In genomic region chr4:154640443-154641295, GRCm38 (mm10) we compare ENCODE assay signal across 12 mouse cellular contexts. TPM values are rescaled to one million over a fixed set of nuclear protein-coding genes. Genes with fewer than 3 reads are reported as not detected.
DNase-seq lines count a peak whose midpoint lies in the region; ATAC-seq lines count a peak whose summit lies in the region.
"Had no signal": no experiment of that assay in that cellular context is flagged by ENCODE, and none has a peak within 500 bp of the region (broad histone marks: within the 10 kb centered on the region; RNA-seq: fewer than 3 reads in every experiment).

No protein-coding gene starts in this region.

- no peaks in the 10 kb centered on the region for H3K36me3 ChIP-seq in hindbrain, embryonic 11.5 days (ENCODE audit: control insufficient read depth, insufficient read depth, low read length)
- H3K36me3 ChIP-seq in hindbrain, embryonic 16.5 days (ENCODE audit: control insufficient read depth, insufficient read depth, low read length), result no peaks in the 10 kb centered on the region
- H3K36me3 ChIP-seq in neural tube, embryonic 15.5 days, result no peaks in the 10 kb centered on the region
- no peaks in the 10 kb centered on the region for H3K36me3 ChIP-seq in forebrain, embryonic 15.5 days
- H3K36me3 ChIP-seq in neural tube, embryonic 12.5 days, result no peaks in the 10 kb centered on the region
- H3K36me3 ChIP-seq: midbrain, embryonic 12.5 days had no signal

- no peak overlapping the region for H3K27ac ChIP-seq in hindbrain, embryonic 11.5 days (ENCODE audit: low read depth, low read length)
- no peak overlapping the region for H3K27ac ChIP-seq in hindbrain, embryonic 16.5 days (ENCODE audit: low read depth, low read length)
- no peak overlapping the region for H3K27ac ChIP-seq in neural tube, embryonic 15.5 days (replicated peaks)
- no peak overlapping the region for H3K27ac ChIP-seq in forebrain, embryonic 15.5 days (replicated peaks)
- no peak overlapping the region for H3K27ac ChIP-seq in neural tube, embryonic 12.5 days
- H3K27ac ChIP-seq: midbrain, embryonic 12.5 days had no signal

- H3K4me1 ChIP-seq in hindbrain, embryonic 11.5 days (replicated peaks; ENCODE audit: control insufficient read depth, insufficient read depth, low read length), result peaks cover 13% of the 10 kb centered on the region
- H3K4me1 ChIP-seq in hindbrain, embryonic 16.5 days (ENCODE audit: control insufficient read depth, insufficient read depth, low read depth, low read length), result peaks cover 13% of the 10 kb centered on the region
- peaks cover 26% of the 10 kb centered on the region for H3K4me1 ChIP-seq in neural tube, embryonic 15.5 days
- peaks cover 52% of the 10 kb centered on the region for H3K4me1 ChIP-seq in forebrain, embryonic 15.5 days
- H3K4me1 ChIP-seq in neural tube, embryonic 12.5 days, result peaks cover 30% of the 10 kb centered on the region

- no peaks in the 10 kb centered on the region for H3K9me3 ChIP-seq in hindbrain, embryonic 11.5 days (ENCODE audit: control insufficient read depth, low read length)
- peaks cover 4% of the 10 kb centered on the region; the same call in 1 of the 2 replicates for H3K9me3 ChIP-seq in hindbrain, embryonic 16.5 days (ENCODE audit: control insufficient read depth, low read length)
- 0 out of 2 replicates have a peak, but pooled peaks cover 4% of the 10 kb centered on the region for H3K9me3 ChIP-seq in neural tube, embryonic 15.5 days (replicated peaks)
- H3K9me3 ChIP-seq in forebrain, embryonic 15.5 days, result no peaks in the 10 kb centered on the region
- 0 out of 2 replicates have a peak, but pooled peaks cover 4% of the 10 kb centered on the region for H3K9me3 ChIP-seq in neural tube, embryonic 12.5 days
- H3K9me3 ChIP-seq: midbrain, embryonic 12.5 days had no signal

- no peak overlapping the region for H3K9ac ChIP-seq in hindbrain, embryonic 11.5 days (ENCODE audit: low read depth, low read length)
- H3K9ac ChIP-seq in hindbrain, embryonic 16.5 days (ENCODE audit: low read depth, low read length), result no peak overlapping the region
- H3K9ac ChIP-seq in neural tube, embryonic 15.5 days (replicated peaks), result no peak overlapping the region
- H3K9ac ChIP-seq in forebrain, embryonic 15.5 days (replicated peaks), result no peak overlapping the region
- H3K9ac ChIP-seq in neural tube, embryonic 12.5 days, result no peak overlapping the region
- H3K9ac ChIP-seq: midbrain, embryonic 12.5 days had no signal

- peak; percentile 63 for DNase-seq in hindbrain, embryonic 11.5 days (ENCODE audit: low spot score)
- peak; percentile 53 for DNase-seq in neural tube, embryonic 10.5 days (ENCODE audit: extremely low spot score, low spot score)
- no peak for DNase-seq in ovary, postnatal 14 days (ENCODE audit: low spot score)
- DNase-seq in frontal cortex, postnatal 36 days (ENCODE audit: low spot score in 2 of 2), result no peak
- DNase-seq: layer of hippocampus, adult 9-11 months; thymus, postnatal 14 days had no signal

- no peak overlapping the region for H3K4me3 ChIP-seq in hindbrain, embryonic 11.5 days (ENCODE audit: low read depth, low read length)
- no peak overlapping the region for H3K4me3 ChIP-seq in hindbrain, embryonic 16.5 days (ENCODE audit: low read length)
- no peak overlapping the region for H3K4me3 ChIP-seq in neural tube, embryonic 15.5 days (replicated peaks)
- H3K4me3 ChIP-seq in forebrain, embryonic 15.5 days, result peak overlapping the region; percentile 24; the same call in 1 of the 2 replicates
- H3K4me3 ChIP-seq in neural tube, embryonic 12.5 days, result no peak overlapping the region

- H3K4me2 ChIP-seq in hindbrain, embryonic 11.5 days (replicated peaks; ENCODE audit: low read depth, low read length), result no peak overlapping the region
- no peak overlapping the region; the same call in 1 of the 2 replicates for H3K4me2 ChIP-seq in hindbrain, embryonic 16.5 days (ENCODE audit: low read length)
- H3K4me2 ChIP-seq in neural tube, embryonic 15.5 days, result no peak overlapping the region
- H3K4me2 ChIP-seq in forebrain, embryonic 15.5 days (replicated peaks), result peak overlapping the region; percentile 84
- peak overlapping the region; percentile 16; the same call in 1 of the 2 replicates for H3K4me2 ChIP-seq in neural tube, embryonic 12.5 days (replicated peaks)
- H3K4me2 ChIP-seq: midbrain, embryonic 12.5 days had no signal

- no peak for ATAC-seq in hindbrain, embryonic 11.5 days (ENCODE audit: low FRiP score)
- ATAC-seq in hindbrain, embryonic 16.5 days, result no peak
- no peak for ATAC-seq in neural tube, embryonic 15.5 days (ENCODE audit: low FRiP score)
- no peak for ATAC-seq in forebrain, embryonic 15.5 days (replicated peaks)
- ATAC-seq in neural tube, embryonic 12.5 days (ENCODE audit: low FRiP score, low read depth), result no peak

- H3K27me3 ChIP-seq in hindbrain, embryonic 11.5 days (ENCODE audit: control insufficient read depth, insufficient read depth, low read length), result peaks cover 81% of the 10 kb centered on the region
- peaks cover 50% of the 10 kb centered on the region for H3K27me3 ChIP-seq in hindbrain, embryonic 16.5 days (replicated peaks; ENCODE audit: control insufficient read depth, insufficient read depth, low read length)
- peaks cover 72% of the 10 kb centered on the region for H3K27me3 ChIP-seq in neural tube, embryonic 15.5 days (replicated peaks)
- H3K27me3 ChIP-seq in forebrain, embryonic 15.5 days, result peaks cover 45% of the 10 kb centered on the region
- peaks cover 85% of the 10 kb centered on the region for H3K27me3 ChIP-seq in neural tube, embryonic 12.5 days (replicated peaks)

- WGBS in hindbrain, embryonic 11.5 days, result 3% methylated on average over 20 of the region's 20 CpGs
- 6% methylated on average over 20 of the region's 20 CpGs for WGBS in hindbrain, embryonic 16.5 days
- 5% methylated on average over 20 of the region's 20 CpGs for WGBS in neural tube, embryonic 15.5 days
- 14% methylated on average over 20 of the region's 20 CpGs for WGBS in forebrain, embryonic 15.5 days
- 3% methylated on average over 20 of the region's 20 CpGs for WGBS in neural tube, embryonic 12.5 days

RNA-seq across cellular contexts. Expression of gene Prdm16, which starts 4.0 kb away (rescaled TPM):
- 17.6 and 21.8 TPM in 2 replicates for polyA plus RNA-seq in hindbrain, embryonic 11.5 days (2014; fragmentation: Nextera tagmentation; extraction: Ambion mirVana)
- 12.6 and 14.3 TPM in 2 replicates for polyA plus RNA-seq in hindbrain, embryonic 16.5 days (2015; fragmentation: Nextera tagmentation; extraction: Ambion mirVana)
- polyA plus RNA-seq in neural tube, embryonic 15.5 days (2015; fragmentation: Nextera tagmentation; extraction: Ambion mirVana), result 7.7 and 9.0 TPM in 2 replicates
- 32.7 and 33.5 TPM in 2 replicates for polyA plus RNA-seq in forebrain, embryonic 15.5 days (2015; fragmentation: Nextera tagmentation; extraction: Ambion mirVana)
- 12.9 and 13.4 TPM in 2 replicates for polyA plus RNA-seq in neural tube, embryonic 12.5 days (2016; fragmentation: Nextera tagmentation; extraction: Ambion mirVana)

RNA-seq across cellular contexts. Expression of gene Actrt2, which starts 27.0 kb away (rescaled TPM):
- polyA plus RNA-seq in hindbrain, embryonic 11.5 days (2014; fragmentation: Nextera tagmentation; extraction: Ambion mirVana), result not detected in 2 replicates
- not detected in 2 replicates for polyA plus RNA-seq in hindbrain, embryonic 16.5 days (2015; fragmentation: Nextera tagmentation; extraction: Ambion mirVana)
- polyA plus RNA-seq in neural tube, embryonic 15.5 days (2015; fragmentation: Nextera tagmentation; extraction: Ambion mirVana), result not detected in 2 replicates
- not detected in 2 replicates for polyA plus RNA-seq in forebrain, embryonic 15.5 days (2015; fragmentation: Nextera tagmentation; extraction: Ambion mirVana)
- polyA plus RNA-seq in neural tube, embryonic 12.5 days (2016; fragmentation: Nextera tagmentation; extraction: Ambion mirVana), result not detected in 2 replicates
- polyA plus RNA-seq: liver, embryonic 16.5 days; midbrain, embryonic 12.5 days had no signal

Comparison
In these comparisons a context has a peak if more than half of its experiments do, and no peak if none do; other contexts are left out.
1. H3K4me2 ChIP-seq: peak in forebrain, embryonic 15.5 days (single experiment) and neural tube, embryonic 12.5 days (single experiment); none in hindbrain, embryonic 11.5 days (single experiment), hindbrain, embryonic 16.5 days (single experiment) and neural tube, embryonic 15.5 days (single experiment).
2. DNase-seq: peak in hindbrain, embryonic 11.5 days (single experiment) and neural tube, embryonic 10.5 days (single experiment); none in ovary, postnatal 14 days (single experiment) and frontal cortex, postnatal 36 days (0 of 2).